Mouse (Mus musculus): Measurements from ENCODE around the gene Opcml.

- TF ChIP-seq CTCF (IDR thresholded peaks at IDR 0.05; ENCODE audit: extremely low read depth, insufficient read depth, low read length) (no peak), POLR2A (IDR thresholded peaks at IDR 0.05; ENCODE audit: extremely low read depth, insufficient read depth, low read length) (no peak)
Observed at GRCm38 (mm10) chr9:28738451-28738860, 947.9 kb downstream of the Opcml start.

Measured in cortical plate, adult 2 months (tissue).